Mouse (Mus musculus) stomach, embryonic 16.5 days (tissue): ENCODE data around the gene Calm3. TPM values are rescaled to one million over a fixed set of nuclear protein-coding genes. Genes with fewer than 3 reads are reported as not detected.

Source experiments
- ATAC-seq: fragments of 200-750 bp; cut with Nextera tagmentation; 2 replicates; pipeline ENCODE4 v1.8.0; 2017; ENCODE audit warnings: moderate number of reproducible peaks, moderate TSS enrichment; ENCODE audit not compliant: insufficient read depth, low FRiP score
- H3K27ac ChIP-seq: fragments of 300-500 bp; sonication (generic); 2 replicates; pipeline ENCODE4 v1.5.1; 2014; ENCODE audit warnings: low read length
- H3K27me3 ChIP-seq: fragments of 300-500 bp; sonication (generic); 2 replicates; pipeline ENCODE4 v1.6.1; 2014; ENCODE audit warnings: low read length, control low read depth, mixed read lengths; ENCODE audit not compliant: control insufficient read depth, insufficient read depth
- H3K36me3 ChIP-seq: fragments of 300-500 bp; sonication (generic); 2 replicates; pipeline ENCODE4 v1.6.1; 2014; ENCODE audit warnings: low read length; ENCODE audit not compliant: control insufficient read depth, insufficient read depth
- H3K4me1 ChIP-seq: fragments of 300-500 bp; sonication (generic); 2 replicates; pipeline ENCODE4 v1.6.1; 2014; ENCODE audit warnings: low read length, control low read depth, mixed read lengths; ENCODE audit not compliant: control insufficient read depth, insufficient read depth
- H3K4me2 ChIP-seq: fragments of 300-500 bp; sonication (generic); 2 replicates; pipeline ENCODE4 v1.6.1; 2014; ENCODE audit warnings: low read depth, low read length, mixed read lengths
- H3K4me3 ChIP-seq: fragments of 300-500 bp; sonication (generic); replicated peaks from 2 replicates; pipeline ENCODE4 v1.5.1; 2014; ENCODE audit warnings: mild to moderate bottlenecking, low read length
- H3K9ac ChIP-seq: fragments of 300-500 bp; sonication (generic); 2 replicates; pipeline ENCODE4 v1.6.1; 2014; ENCODE audit warnings: low read length
- H3K9me3 ChIP-seq: fragments of 300-500 bp; sonication (generic); replicated peaks from 2 replicates; pipeline ENCODE4 v1.6.1; 2016; ENCODE audit warnings: low read length, control low read depth; ENCODE audit not compliant: control insufficient read depth
- WGBS: fragments of 180-500 bp; shearing (Covaris S2); extraction: QIAGEN DNeasy Blood & Tissue Kit; methylation state at CpG from one replicate; pipeline ENCODE4 v1.1.7; 2014; 5-methylcytosine and 5-hydroxymethylcytosine counted together
- polyA plus RNA-seq: library from polyadenylated mRNA; unstranded; fragments of >200 nt; fragmentation: Nextera tagmentation; extraction: Ambion mirVana; gene quantifications from 2 replicates; pipeline ENCODE4 v1.2.1, GENCODE M21; 2015

The Calm3 gene
- polyA plus RNA-seq, 1 experiment from 2014 or later: 126 TPM

DNA sequence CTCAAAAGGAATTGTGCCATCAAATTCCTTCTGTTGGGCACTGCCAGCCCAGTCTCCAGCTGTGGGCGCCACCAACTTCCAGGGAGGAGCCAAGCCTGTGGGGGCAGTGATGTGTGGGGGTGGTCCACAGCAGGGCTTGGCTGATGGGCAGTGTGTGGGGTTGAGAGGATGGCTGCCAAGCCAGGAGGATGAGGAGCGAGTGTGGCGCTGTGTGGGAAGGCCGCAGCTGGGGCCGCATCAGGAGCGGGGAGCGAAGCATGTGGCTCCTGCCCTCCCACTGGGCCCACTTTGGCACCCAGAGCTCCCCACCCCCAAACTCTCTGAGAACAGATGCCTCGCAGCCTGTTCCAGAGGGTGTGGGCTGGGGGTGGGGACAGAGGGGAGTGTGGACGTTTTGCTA is 5.9 kb downstream of the Calm3 start:
- no peak overlapping the region for H3K27ac ChIP-seq
- no peaks in the 10 kb centered on the region for H3K27me3 ChIP-seq
- H3K4me2 ChIP-seq: no peak overlapping the region
- WGBS: 72% methylated on average over 9 of the region's 9 CpGs
- no peak overlapping the region for H3K9ac ChIP-seq
- H3K4me3 ChIP-seq: no peak overlapping the region
- H3K9me3 ChIP-seq: no peaks in the 10 kb centered on the region
- no peak for ATAC-seq
- H3K4me1 ChIP-seq: peaks cover 33% of the 10 kb centered on the region
- H3K36me3 ChIP-seq: peaks cover 18% of the 10 kb centered on the region

DNA sequence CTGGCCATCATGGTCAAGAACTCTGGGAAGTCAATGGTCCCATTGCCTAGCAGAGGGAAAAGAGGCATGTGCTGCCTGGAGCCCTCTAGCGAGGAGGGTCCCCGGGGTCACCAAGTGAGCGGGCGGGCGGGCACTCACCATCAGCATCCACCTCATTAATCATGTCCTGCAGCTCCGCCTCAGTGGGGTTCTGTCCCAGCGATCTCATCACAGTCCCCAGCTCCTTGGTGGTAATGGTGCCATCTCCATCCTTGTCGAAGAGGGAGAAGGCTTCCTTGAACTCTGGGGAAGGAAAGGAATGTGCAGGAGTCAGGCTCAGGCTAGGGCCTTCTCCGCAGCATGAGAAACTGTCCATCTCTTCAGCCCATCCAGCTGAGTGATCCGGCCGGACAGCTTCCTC is 6.5 kb downstream of the Calm3 start:
- Histone ChIP-seq H3K9ac (no peak overlapping the region), H3K9me3 (no peaks in the 10 kb centered on the region), H3K27me3 (no peaks in the 10 kb centered on the region), H3K4me1 (peaks cover 31% of the 10 kb centered on the region), H3K4me3 (no peak overlapping the region), H3K27ac (no peak overlapping the region), H3K36me3 (peaks cover 18% of the 10 kb centered on the region), H3K4me2 (no peak overlapping the region)
- ATAC-seq: no peak
- WGBS: 56% methylated on average over 11 of the region's 11 CpGs

DNA sequence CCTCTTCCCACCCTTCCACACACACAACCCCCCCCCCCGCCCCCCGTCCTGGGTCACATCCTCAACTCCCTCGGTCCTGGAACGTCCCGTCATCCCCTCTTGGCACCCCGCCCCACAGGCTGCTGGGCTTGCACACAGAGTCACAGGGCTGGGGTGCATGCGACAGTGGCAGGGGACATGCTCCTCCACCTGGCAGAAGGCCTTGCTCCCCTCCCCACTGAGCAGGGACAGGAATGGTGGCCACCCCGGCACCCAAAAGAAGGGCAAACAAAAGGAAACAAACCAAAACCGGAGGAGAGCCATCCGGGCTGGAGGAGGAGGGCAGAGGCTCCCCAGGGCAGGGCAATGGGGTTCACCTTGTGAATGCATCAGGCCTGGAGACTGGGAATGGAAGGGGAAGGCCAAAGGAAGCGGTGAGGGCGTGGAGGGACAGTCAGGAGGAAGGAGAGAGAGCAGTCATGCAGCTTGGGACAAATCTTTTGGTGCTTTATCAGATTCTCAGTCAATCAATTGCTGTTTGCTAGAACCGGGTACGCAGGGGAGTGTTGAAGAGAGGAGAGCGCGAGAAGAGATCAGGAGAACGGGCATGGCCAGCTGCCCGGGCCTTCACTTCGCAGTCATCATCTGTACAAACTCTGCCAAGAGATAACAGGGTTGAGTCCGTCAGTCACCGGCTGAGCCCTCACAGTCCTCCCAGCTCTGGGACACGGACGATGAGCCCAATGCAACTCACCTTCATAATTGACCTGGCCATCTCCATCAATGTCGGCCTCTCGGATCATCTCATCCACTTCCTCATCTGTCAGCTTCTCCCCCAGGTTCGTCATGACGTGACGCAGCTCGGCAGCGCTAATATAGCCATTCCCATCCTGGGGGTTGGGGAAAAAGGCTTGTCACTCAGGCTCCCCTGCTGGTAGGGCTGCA is 7.3 kb downstream of the Calm3 start:
- Histone ChIP-seq H3K9ac (no peak overlapping the region), H3K27ac (no peak overlapping the region), H3K4me3 (no peak overlapping the region), H3K4me1 (peaks cover 27% of the 10 kb centered on the region), H3K9me3 (no peaks in the 10 kb centered on the region), H3K27me3 (no peaks in the 10 kb centered on the region), H3K36me3 (peaks cover 18% of the 10 kb centered on the region), H3K4me2 (no peak overlapping the region)
- WGBS: 67% methylated on average over 29 of the region's 30 CpGs
- no peak for ATAC-seq

DNA sequence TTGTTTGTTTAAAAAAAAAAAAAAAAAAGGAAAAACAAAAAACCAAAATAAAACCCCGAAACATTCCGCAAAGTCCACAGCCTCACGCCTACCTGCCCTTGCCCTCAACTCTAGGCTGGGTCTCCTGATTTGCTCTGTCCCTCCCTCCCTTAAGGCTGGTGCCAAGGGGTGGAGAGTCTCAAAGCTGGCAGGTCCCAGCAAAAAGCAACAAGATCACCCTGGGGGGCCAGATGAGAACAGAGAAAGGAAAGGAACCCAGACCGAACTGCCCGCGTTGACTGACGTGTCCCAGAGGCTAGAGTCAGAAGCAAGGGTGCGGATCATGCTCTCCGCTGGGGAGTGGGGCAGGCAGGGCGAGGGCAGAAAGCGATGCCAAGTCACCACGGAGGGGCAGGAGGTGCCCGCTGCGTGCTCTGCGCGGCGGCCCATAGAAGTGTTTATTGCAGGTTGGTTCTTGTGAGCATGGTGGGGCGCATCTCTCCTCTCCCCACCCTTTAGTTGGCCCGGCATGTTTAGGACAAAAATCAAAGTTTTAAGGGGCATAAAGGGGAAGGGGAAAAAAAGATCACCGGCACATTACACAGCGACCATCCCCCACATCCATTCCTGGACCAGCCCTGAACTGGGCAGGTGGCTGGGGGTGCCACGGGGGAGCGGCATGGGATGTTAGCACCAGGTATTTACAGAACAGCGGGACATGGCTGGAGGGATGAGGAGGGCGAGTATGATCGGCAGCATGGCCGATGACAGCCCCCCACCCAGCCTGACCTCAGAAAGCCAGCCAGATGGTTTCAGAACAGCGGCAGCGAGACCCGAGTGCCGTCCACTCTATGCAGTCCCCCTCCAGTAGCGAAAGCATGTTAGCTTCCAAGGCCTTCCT is 8.2 kb downstream of the Calm3 start:
- no peaks in the 10 kb centered on the region for H3K27me3 ChIP-seq
- H3K4me1 ChIP-seq: peaks cover 18% of the 10 kb centered on the region
- no peak overlapping the region for H3K9ac ChIP-seq
- no peak overlapping the region for H3K27ac ChIP-seq
- H3K9me3 ChIP-seq: no peaks in the 10 kb centered on the region
- no peak overlapping the region for H3K4me2 ChIP-seq
- ATAC-seq: no peak
- H3K36me3 ChIP-seq: peaks cover 18% of the 10 kb centered on the region
- WGBS: 90% methylated on average over 32 of the region's 32 CpGs
- no peak overlapping the region for H3K4me3 ChIP-seq

DNA sequence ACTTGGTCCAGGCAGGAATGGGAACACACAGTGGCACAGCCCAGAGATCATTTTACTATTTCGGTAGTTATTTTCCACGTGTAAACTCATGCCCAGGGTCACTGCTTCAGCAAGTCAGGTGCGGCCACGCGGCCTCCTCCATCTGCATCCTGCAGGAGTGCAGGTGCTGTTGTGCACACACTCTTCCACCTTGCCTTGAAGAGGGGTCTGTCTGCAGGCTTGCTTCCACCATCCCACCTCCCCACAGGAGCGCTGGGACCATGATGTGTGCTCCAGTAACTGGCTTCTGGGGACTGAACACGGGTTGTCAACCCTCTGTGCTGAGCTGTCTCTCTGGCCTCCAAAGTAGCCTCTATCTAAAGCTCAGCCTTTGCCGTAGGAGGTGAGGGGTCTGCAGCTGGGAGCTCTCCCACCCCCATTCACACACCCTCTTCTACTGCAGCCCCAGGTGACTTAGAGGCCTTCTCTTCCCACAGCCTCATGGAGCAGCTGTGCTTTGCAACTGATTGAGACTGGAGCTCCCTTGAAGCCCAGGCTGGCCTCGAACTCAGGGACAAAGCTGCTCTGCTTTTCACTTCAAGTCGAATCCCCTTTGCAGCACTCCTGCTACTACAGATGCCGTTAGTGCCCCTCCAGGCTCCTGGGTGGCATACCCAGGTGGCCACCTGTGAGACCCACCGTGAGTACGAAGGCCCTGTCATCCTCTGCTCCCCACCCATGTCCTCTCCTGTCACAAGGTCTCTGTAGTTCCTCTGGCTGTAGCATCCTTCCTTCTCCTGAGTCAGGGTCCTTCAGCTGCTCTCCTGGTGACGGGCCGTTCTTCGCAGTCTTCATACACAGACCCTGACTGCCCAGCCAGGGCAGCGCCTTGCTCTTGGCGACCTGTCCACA is 9.2 kb downstream of the Calm3 start:
- H3K4me2 ChIP-seq: no peak overlapping the region
- no peak overlapping the region for H3K4me3 ChIP-seq
- no peaks in the 10 kb centered on the region for H3K9me3 ChIP-seq
- H3K4me1 ChIP-seq: peaks cover 14% of the 10 kb centered on the region
- WGBS: 81% methylated on average over 18 of the region's 18 CpGs
- ATAC-seq: no peak
- H3K27ac ChIP-seq: no peak overlapping the region
- H3K36me3 ChIP-seq: peaks cover 18% of the 10 kb centered on the region
- no peak overlapping the region for H3K9ac ChIP-seq
- H3K27me3 ChIP-seq: no peaks in the 10 kb centered on the region

GRCm38 (mm10) chr7:16913806-16914452 is 10.0 kb downstream of the Calm3 start:
- peaks cover 18% of the 10 kb centered on the region for H3K36me3 ChIP-seq
- no peak overlapping the region for H3K27ac ChIP-seq
- H3K4me3 ChIP-seq: no peak overlapping the region
- no peak overlapping the region for H3K9ac ChIP-seq
- peak; percentile 58; the same call in 1 of the 2 replicates for ATAC-seq
- H3K9me3 ChIP-seq: no peaks in the 10 kb centered on the region
- H3K27me3 ChIP-seq: no peaks in the 10 kb centered on the region
- 25% methylated on average over 10 of the region's 10 CpGs for WGBS
- peaks cover 18% of the 10 kb centered on the region for H3K4me1 ChIP-seq
- no peak overlapping the region for H3K4me2 ChIP-seq

GRCm38 (mm10) chr7:16912360-16912759 is 11.6 kb downstream of the Calm3 start:
- no peaks in the 10 kb centered on the region for H3K27me3 ChIP-seq
- H3K36me3 ChIP-seq: peaks cover 12% of the 10 kb centered on the region
- peaks cover 27% of the 10 kb centered on the region for H3K4me1 ChIP-seq
- WGBS: 53% methylated on average over 6 of the region's 6 CpGs
- H3K4me3 ChIP-seq: no peak overlapping the region
- no peak overlapping the region for H3K4me2 ChIP-seq
- H3K27ac ChIP-seq: no peak overlapping the region
- no peaks in the 10 kb centered on the region for H3K9me3 ChIP-seq
- no peak overlapping the region for H3K9ac ChIP-seq
- no peak for ATAC-seq

DNA sequence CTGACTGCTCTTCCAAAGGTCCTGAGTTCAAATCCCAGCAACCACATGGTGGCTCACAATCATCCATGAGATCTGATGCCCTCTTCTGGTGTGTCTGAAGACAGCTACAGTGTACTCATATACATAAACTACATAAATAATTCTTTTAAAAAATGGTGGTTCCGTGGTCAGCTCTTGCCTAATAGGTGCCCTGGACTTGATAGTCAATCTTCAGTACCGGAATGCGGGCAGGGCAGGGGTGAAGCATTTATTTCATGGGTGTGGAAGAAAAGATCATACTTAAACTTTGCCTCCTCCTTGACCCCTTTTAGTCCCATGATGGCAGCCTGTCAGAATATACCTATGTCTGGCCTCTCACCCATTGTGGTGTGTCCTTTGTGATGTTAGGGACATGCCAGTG is 12.0 kb downstream of the Calm3 start:
- whole genome bisulfite sequencing: 84% methylated on average over 3 of the region's 3 CpGs
- H3K4me1 ChIP-seq: peaks cover 27% of the 10 kb centered on the region
- no peak for ATAC-seq

More for the DNA sequence above, 12.0 kb downstream of the Calm3 start:
- no peak overlapping the region for H3K4me3 ChIP-seq
- H3K9me3 ChIP-seq: no peaks in the 10 kb centered on the region
- no peaks in the 10 kb centered on the region for H3K27me3 ChIP-seq
- 0 out of 2 replicates have a peak, but pooled peaks cover 7% of the 10 kb centered on the region for H3K36me3 ChIP-seq
- no peak overlapping the region for H3K4me2 ChIP-seq
- no peak overlapping the region for H3K27ac ChIP-seq
- H3K9ac ChIP-seq: no peak overlapping the region
